Comparison of ENCODE assay signal across 8 mouse cellular contexts in the genomic region with DNA sequence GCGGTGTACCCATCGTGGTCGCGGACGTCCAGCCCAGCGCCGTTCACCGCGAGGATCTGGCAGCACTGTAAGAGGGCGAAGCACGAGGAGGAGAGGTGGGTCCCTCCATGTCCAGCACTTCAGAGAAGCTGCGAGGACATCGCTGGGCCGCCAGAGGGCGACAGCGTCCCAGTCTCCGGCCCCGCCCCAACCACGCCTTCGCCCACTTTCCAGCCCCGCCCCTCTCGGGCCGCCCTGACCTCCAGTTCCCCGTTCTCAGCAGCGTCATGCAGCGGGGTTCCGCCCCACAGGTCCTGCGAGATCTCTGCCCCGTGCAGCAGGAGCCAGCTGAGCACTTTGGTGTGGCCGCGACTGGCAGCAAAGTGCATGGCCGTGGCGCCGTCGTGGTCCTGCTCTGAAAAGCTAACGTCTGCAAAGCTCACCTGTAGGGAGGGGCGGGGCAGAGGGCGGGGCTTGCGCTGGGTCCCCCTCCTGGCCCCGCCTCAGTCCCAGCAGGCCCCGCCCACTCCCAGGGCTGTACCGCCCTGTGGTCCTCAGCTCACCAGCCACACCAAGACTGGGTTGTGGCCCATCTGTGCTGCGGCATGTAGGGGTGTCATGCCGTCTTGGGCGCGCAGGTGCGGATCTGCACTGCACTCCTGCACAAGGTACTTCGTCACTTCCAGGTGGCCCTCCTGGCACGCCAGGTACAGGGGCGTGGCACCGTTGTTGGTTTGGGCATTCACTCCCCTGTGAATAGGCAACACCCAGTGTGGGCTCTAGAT. TPM values are rescaled to one million over a fixed set of nuclear protein-coding genes. Genes with fewer than 3 reads are reported as not detected.
DNase-seq lines count a peak whose midpoint lies in the region; ATAC-seq lines count a peak whose summit lies in the region.

No protein-coding gene starts in this region.

- intact Hi-C loops in gastrocnemius, postnatal 36 days (cut with DNase I): no loop called here
- intact Hi-C loops in left cerebral cortex, postnatal 4 days (cut with DNase I): no loop called here

- peak overlapping the region; percentile 92 for H3K4me2 ChIP-seq in intestine, embryonic 15.5 days (replicated peaks)
- H3K4me2 ChIP-seq in midbrain, embryonic 11.5 days: peak overlapping the region; percentile 55

- peaks cover 13% of the 10 kb centered on the region for H3K4me1 ChIP-seq in intestine, embryonic 15.5 days (replicated peaks)
- peaks cover 5% of the 10 kb centered on the region; the same call in 1 of the 2 replicates for H3K4me1 ChIP-seq in midbrain, embryonic 11.5 days (ENCODE audit: control insufficient read depth, insufficient read depth, low read length)

- H3K9me3 ChIP-seq in intestine, embryonic 15.5 days: no peaks in the 10 kb centered on the region
- H3K9me3 ChIP-seq in midbrain, embryonic 11.5 days (ENCODE audit: control insufficient read depth, low read length): no peaks in the 10 kb centered on the region

- 2% methylated on average over 51 of the region's 51 CpGs for WGBS in intestine, embryonic 15.5 days
- 3% methylated on average over 51 of the region's 51 CpGs for WGBS in midbrain, embryonic 11.5 days

- H3K27ac ChIP-seq in intestine, embryonic 15.5 days: no peak overlapping the region
- no peak overlapping the region for H3K27ac ChIP-seq in midbrain, embryonic 11.5 days (ENCODE audit: low read depth, low read length)

- ATAC-seq in intestine, embryonic 15.5 days: peak; percentile 92
- peak; percentile 82 for ATAC-seq in midbrain, embryonic 11.5 days (ENCODE audit: low FRiP score)

- no peaks in the 10 kb centered on the region for H3K36me3 ChIP-seq in intestine, embryonic 15.5 days
- H3K36me3 ChIP-seq in midbrain, embryonic 11.5 days (ENCODE audit: control insufficient read depth, insufficient read depth, low read length): no peaks in the 10 kb centered on the region

- DNase-seq in adrenal gland, adult 18-20 months (ENCODE audit: low spot score in 2 of 2): peak; percentile 88 to 91
- peak; percentile 88 for DNase-seq in embryo, embryonic 10 days (ENCODE audit: low spot score)
- DNase-seq in gastrocnemius, postnatal 36 days: peak; percentile 81 to 82
- peak; percentile 85 for DNase-seq in left cerebral cortex, postnatal 4 days
- peak; percentile 99 for DNase-seq in midbrain, embryonic 11.5 days (ENCODE audit: low spot score, missing footprints)
- peak; percentile 78 for DNase-seq in skeletal muscle tissue, adult 2 months (ENCODE audit: low read depth, low spot score)
- DNase-seq in MN1 (ENCODE audit: low spot score): no peak

- H3K9ac ChIP-seq in intestine, embryonic 15.5 days: peak overlapping the region; percentile 32; the same call in 1 of the 2 replicates
- H3K9ac ChIP-seq in midbrain, embryonic 11.5 days (ENCODE audit: low read length): no peak overlapping the region

- H3K4me3 ChIP-seq in intestine, embryonic 15.5 days (replicated peaks): peak overlapping the region; percentile 55
- H3K4me3 ChIP-seq in midbrain, embryonic 11.5 days (ENCODE audit: low read depth, low read length): peak overlapping the region; percentile 32

- peaks cover 8% of the 10 kb centered on the region for H3K27me3 ChIP-seq in intestine, embryonic 15.5 days (replicated peaks)
- peaks cover 25% of the 10 kb centered on the region for H3K27me3 ChIP-seq in midbrain, embryonic 11.5 days (ENCODE audit: control insufficient read depth, insufficient read depth, low read length)

RNA-seq across cellular contexts. Expression of a gene that starts 13.5 kb away (rescaled TPM):
- 1 to 10 TPM; 1.9 to 3.3 TPM for total RNA-seq in adrenal gland, adult 18-20 months (2021)
- total RNA-seq in gastrocnemius, postnatal 36 days (2021): under 1 TPM; 0.27 to 0.43 TPM
- polyA plus RNA-seq in intestine, embryonic 15.5 days (2015; fragmentation: Nextera tagmentation; extraction: Ambion mirVana): 29.2 and 30.8 TPM in 2 replicates
- under 1 TPM in 1 of 2 experiments, not detected in 1; 0.46 TPM for total RNA-seq in left cerebral cortex, postnatal 4 days (2021)
- polyA plus RNA-seq in midbrain, embryonic 11.5 days (2014; fragmentation: Nextera tagmentation; extraction: Ambion mirVana): 0.33 and 0.61 TPM in 2 replicates

RNA-seq across cellular contexts. Expression of a gene that starts 20.0 kb away (rescaled TPM):
- not detected for total RNA-seq in adrenal gland, adult 18-20 months (2021)
- total RNA-seq in gastrocnemius, postnatal 36 days (2021): not detected
- polyA plus RNA-seq in intestine, embryonic 15.5 days (2015; fragmentation: Nextera tagmentation; extraction: Ambion mirVana): 0.30 and 0.42 TPM in 2 replicates
- total RNA-seq in left cerebral cortex, postnatal 4 days (2021): not detected
- 1.0 and 1.4 TPM in 2 replicates for polyA plus RNA-seq in midbrain, embryonic 11.5 days (2014; fragmentation: Nextera tagmentation; extraction: Ambion mirVana)

RNA-seq across cellular contexts. Expression of a gene that starts 22.9 kb away (rescaled TPM):
- total RNA-seq in adrenal gland, adult 18-20 months (2021): 1 to 10 TPM; 1.3 to 2.8 TPM
- under 1 TPM; 0.76 to 0.84 TPM for total RNA-seq in gastrocnemius, postnatal 36 days (2021)
- 1.4 and 1.5 TPM in 2 replicates for polyA plus RNA-seq in intestine, embryonic 15.5 days (2015; fragmentation: Nextera tagmentation; extraction: Ambion mirVana)
- 1 to 10 TPM; 2.3 to 2.6 TPM for total RNA-seq in left cerebral cortex, postnatal 4 days (2021)
- polyA plus RNA-seq in midbrain, embryonic 11.5 days (2014; fragmentation: Nextera tagmentation; extraction: Ambion mirVana): 0.28 and 0.31 TPM in 2 replicates

RNA-seq across cellular contexts. Expression of a gene that starts 39.3 kb away (rescaled TPM):
- 10 to 100 TPM; 45.7 to 54.0 TPM for total RNA-seq in adrenal gland, adult 18-20 months (2021)
- total RNA-seq in gastrocnemius, postnatal 36 days (2021): 10 to 100 TPM; 15.0 to 18.5 TPM
- polyA plus RNA-seq in intestine, embryonic 15.5 days (2015; fragmentation: Nextera tagmentation; extraction: Ambion mirVana): 57.8 and 60.0 TPM in 2 replicates
- total RNA-seq in left cerebral cortex, postnatal 4 days (2021): 100 to 1,000 TPM; 349 to 380 TPM
- polyA plus RNA-seq in midbrain, embryonic 11.5 days (2014; fragmentation: Nextera tagmentation; extraction: Ambion mirVana): 92.5 and 93.5 TPM in 2 replicates
